Mouse (Mus musculus) heart, postnatal 4 days (tissue): Measurements from ENCODE around the gene Gzmc. TPM values are rescaled to one million over a fixed set of nuclear protein-coding genes. Genes with fewer than 3 reads are reported as not detected.
"Not testable (repeated sequence)": the region's sequence is repeated elsewhere in the genome, so short reads cannot be mapped to it uniquely, and the experiment has no call there.

Experiments used
- DNase-seq: peaks from one replicate; pipeline ENCODE4 v3.0.0; 2021
- total RNA-seq, 2 experiments: library from RNA; stranded (reverse); gene quantifications; 2 replicates each; pipeline ENCODE4 v1.2.3; 2021

Gzmc gene
- not detected for total RNA-seq

GRCm38 (mm10) chr14:56234556-56234955, at the start of gene Gzmc:
TSS of gene Gzmc (minus strand) at chr14:56234656.
- no peak for DNase-seq

DNA sequence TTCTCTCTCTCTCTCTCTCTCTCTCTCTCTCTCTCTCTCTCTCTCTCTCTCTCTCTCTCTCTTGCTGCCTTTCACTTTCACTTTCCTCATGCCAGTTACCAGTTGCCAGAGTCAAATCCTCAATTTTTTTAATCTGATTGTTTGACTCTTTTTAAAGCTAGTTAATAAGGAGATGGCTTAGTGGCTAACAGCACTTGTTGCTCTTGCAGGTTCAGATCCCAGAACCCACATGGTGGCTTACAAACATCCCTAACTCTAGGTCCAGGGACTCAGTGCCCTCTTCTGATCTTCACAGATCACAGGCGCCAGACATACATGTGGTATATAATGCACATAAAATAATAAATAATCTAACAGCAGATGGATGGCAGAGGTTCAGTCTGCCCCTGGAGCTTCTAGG, 49.4 kb upstream of the Gzmc start:
- DNase-seq: no peak

- no peak for DNase-seq
Observed at GRCm38 (mm10) chr14:56281090-56281489, 46.6 kb upstream of the Gzmc start.

GRCm38 (mm10) chr14:56278691-56279090, 44.2 kb upstream of the Gzmc start:
- not testable (repeated sequence) for DNase-seq

DNA sequence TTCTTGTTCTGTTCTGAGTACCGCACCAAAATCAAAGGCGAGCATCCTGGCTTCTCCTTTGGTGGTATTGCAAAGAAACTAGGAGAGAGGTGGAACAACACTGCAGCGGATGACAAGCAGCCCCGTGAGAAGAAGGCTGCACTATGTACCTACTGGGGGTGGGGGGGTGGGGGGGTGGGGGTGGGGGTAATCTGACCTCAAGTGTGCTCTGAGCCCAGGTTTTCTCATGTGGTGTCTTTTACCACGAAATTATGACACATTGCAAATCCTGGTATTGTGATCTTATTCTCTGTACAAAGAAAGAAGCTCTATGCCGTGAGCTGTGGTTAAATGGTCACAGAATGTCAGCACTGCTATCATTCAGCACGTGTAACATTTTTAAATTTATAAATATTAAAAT, 41.6 kb upstream of the Gzmc start:
- not testable (repeated sequence) for DNase-seq

DNA sequence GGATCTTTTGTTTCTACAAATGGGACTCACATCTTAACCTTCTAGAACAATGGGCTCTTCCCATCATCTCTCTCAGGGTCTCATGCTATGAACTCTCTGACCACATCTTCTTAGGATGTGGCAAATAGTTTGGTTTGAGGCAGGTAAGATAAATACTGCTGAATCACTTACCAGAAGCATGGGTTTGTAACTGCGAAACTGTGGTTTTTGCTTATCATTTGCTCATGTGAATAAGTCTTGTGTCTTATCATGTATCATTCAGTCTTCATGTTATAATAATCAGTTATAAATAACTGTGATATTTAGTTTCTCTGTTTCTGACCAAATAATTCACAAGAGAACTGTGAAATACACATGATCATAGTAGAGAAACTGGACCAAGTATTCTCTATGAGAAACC, 31.7 kb upstream of the Gzmc start:
- DNase-seq: no peak

DNA sequence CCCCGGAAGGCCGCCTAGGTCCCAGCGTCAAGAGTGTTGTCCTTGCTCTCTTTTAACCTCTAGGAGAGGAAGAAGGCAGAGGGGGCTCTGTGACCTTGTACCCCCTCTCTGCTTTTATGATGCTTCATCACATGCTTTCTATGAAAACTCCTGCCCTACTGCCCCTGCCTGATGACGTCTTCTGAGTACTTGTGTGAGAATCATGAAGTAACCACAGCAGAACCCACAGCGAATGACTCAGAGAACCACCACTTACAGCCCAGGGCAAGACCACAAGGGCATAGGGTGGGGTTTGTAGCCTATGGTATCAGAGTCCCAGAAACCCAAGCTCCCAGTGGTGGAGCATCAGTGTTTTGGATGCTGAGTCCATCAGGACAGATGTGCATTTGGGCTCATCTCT, 27.7 kb upstream of the Gzmc start, which contains the start of gene Gzmb:
Gene Gzmb (minus strand): TSS at position 108 of the 400 bp plus-strand sequence.
- no peak for DNase-seq

DNA sequence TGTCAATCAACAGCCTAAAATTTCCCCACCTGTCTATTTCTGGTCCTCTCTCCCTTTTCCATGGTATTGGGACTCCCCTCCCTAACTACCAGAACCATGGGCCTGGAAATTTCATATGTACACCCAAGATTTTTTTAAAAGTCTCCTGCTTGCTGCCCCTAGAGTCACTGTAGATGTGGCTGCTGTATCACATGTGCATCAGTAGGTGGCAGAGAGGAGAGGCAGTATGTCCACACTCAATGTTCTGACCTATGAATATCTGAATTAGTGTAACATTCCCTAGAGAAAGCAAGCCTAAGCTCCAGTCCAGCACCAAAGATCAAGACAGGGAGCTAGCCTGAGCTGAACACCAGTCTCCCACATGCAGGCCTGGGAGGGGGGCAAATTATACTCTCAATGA, 6.0 kb upstream of the Gzmc start:
- DNase-seq: no peak

DNA sequence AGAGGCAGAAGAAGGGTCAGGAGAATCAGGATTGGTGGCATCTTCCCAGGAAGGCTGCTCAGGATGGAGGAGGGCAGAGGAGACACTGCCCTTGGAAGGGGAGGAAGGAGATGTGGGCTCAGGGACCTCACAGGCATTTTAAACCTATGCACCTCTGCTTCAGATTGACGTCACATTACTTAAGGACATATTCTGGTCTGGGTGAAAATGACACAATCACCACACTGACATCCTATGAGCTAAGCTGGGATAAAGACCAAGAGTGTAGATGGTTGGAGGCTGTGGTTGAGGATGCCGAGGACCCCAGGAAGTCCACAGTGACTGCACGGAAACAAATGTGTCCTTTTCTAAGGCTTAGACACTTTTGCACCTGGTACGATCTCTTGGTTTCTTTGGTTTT, 23.1 kb downstream of the Gzmc start, which contains the start of gene Gzmf:
Gene Gzmf (minus strand): TSS at position 101 of the 400 bp plus-strand sequence.
- DNase-seq: no peak

DNA sequence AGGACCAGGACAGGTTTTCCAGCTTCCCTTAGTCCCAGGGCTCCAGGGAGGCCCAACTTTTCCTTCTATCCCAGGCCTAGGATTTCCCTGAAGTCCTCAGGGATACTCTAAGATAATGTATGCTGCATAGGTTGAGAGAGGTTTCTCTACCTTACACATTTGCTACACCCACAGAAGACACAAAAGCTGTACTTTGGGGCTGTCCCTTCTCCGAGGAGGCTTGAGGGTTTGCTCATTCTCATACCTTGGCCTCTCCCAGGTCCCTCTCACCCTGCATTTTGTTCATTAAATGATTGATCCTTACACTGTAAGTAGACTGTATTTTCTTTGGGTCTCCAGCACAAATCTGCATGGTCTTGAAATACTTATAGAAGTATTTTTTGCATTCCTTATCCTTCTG, 28.8 kb downstream of the Gzmc start:
- no peak for DNase-seq

DNA sequence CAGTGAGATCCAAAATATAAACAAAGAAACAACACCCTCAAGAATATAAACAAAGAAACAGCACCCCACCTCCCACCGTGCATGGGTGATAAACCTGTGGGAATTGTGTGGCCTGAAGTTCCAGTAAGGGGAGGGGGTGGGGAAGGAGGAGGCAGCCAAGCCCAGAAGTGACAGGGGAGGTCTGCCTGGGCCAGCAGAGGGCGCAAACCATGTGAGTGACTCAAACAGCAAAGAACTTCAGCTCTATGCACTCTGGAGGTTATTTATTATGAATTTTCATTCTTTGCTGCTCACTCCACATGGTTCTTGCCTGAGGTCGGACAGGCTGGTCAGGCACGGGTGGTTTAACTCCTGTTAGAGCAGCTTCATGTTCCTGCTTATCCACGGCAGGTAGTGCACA, 29.4 kb downstream of the Gzmc start:
- peak; percentile 45 for DNase-seq

DNA sequence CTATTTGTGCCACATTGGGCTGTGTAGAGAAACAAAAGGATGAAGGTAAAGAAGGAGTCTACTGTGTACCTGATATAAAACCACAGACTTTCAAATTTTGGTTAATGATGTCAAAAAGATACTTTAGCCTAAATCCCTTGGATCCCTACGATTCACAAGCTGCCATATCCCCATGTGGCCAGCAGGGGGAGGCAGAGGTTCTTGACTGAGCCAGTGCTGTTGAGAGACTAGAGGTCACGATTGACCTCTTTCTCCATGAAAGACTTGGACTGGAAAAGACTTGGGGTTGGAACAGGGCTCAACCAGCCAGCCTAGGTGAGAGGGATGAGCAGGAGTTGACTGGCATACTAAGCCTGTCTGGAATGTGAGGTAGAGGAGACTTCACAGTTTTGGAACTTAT, 30.5 kb downstream of the Gzmc start:
- DNase-seq: peak; percentile 72

GRCm38 (mm10) chr14:56186946-56187345, 47.5 kb downstream of the Gzmc start:
- peak; percentile 9 for DNase-seq

DNA sequence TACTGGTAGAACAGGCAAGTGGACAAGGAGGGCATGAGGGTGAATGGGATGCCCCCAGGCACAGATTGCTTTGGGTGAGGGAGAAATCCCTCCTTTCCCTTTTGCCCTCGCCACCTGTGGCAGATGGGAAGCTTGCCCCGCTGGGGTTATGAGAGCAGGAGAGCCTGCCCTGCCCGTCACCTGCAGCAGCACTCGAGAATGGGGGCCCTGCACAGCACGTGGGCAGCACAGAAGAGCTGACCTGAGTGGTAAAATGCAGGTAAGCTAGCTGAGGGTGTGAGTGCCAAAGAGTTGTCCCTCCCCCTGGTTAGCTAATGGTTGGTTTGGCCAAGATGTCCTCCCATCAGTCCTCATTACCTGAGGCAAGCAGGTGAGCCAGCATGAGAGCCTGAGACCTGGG, 47.9 kb downstream of the Gzmc start:
- no peak for DNase-seq

Other genes with a start within 250 kb of the Gzmc start
- not detected for gene Mcpt1, start 216.7 kb downstream of the Gzmc start, total RNA-seq
- gene Mcpt9, start 204.2 kb downstream of the Gzmc start, total RNA-seq: not detected
- under 1 TPM; 0.43 TPM for gene Mcpt2, start 192.6 kb downstream of the Gzmc start, total RNA-seq
- 1 to 10 TPM; 3.0 to 3.8 TPM for gene Mcpt4, start 172.3 kb downstream of the Gzmc start, total RNA-seq
- gene Mcpt8, start 149.4 kb downstream of the Gzmc start, total RNA-seq: not detected
- not detected for gene Ctsg, start 132.1 kb downstream of the Gzmc start, total RNA-seq
- not detected for gene Gzme, start 114.0 kb downstream of the Gzmc start, total RNA-seq
- not detected for gene Gzmd, start 102.0 kb downstream of the Gzmc start, total RNA-seq
- gene Gzmg, start 75.1 kb downstream of the Gzmc start, total RNA-seq: not detected
- gene Gzmn, start 60.1 kb downstream of the Gzmc start, total RNA-seq: not detected
- gene Gzmf, start 23.2 kb downstream of the Gzmc start, total RNA-seq: not detected
- not detected for gene Gzmb, start 27.6 kb upstream of the Gzmc start, total RNA-seq
- gene Atp12a, start 130.4 kb upstream of the Gzmc start, total RNA-seq: not detected
- gene Rnf17, start 167.9 kb upstream of the Gzmc start, total RNA-seq: 1 to 10 TPM; 1.6 TPM